Mouse (Mus musculus) megakaryocyte, embryonic 14.5 days (primary cell): ENCODE measurements around the gene Lsm5. TPM values are rescaled to one million over a fixed set of nuclear protein-coding genes. Genes with fewer than 3 reads are reported as not detected.

Source experiments
- H3K27me3 ChIP-seq: replicated peaks from 2 replicates; pipeline ENCODE3; 2012; ENCODE audit warnings: inconsistent platforms
- H3K36me3 ChIP-seq: replicated peaks from 2 replicates; pipeline ENCODE3; 2012; ENCODE audit warnings: low read length, inconsistent platforms, mixed read lengths
- H3K4me1 ChIP-seq: 2 replicates; pipeline ENCODE4 v1.6.1; 2012; ENCODE audit warnings: inconsistent platforms
- H3K4me3 ChIP-seq: replicated peaks from 2 replicates; pipeline ENCODE3; 2012; ENCODE audit warnings: moderate library complexity, mild to moderate bottlenecking, inconsistent platforms
- H3K9me3 ChIP-seq: 2 replicates; pipeline ENCODE4 v1.6.1; 2012; ENCODE audit warnings: inconsistent platforms
- FLI1 ChIP-seq: IDR thresholded peaks from 2 replicates; pipeline ENCODE4 v1.6.1; 2012; ENCODE audit warnings: low read length, inconsistent platforms, mixed read lengths
- GATA1 ChIP-seq: IDR thresholded peaks from 3 replicates; pipeline ENCODE4 v1.6.1; 2012; ENCODE audit warnings: mixed read lengths, low read length, inconsistent platforms, borderline replicate concordance
- polyA plus RNA-seq: library from polyadenylated mRNA; stranded (reverse); fragments of >175 nt; gene quantifications from 2 replicates; pipeline ENCODE4 v1.2.3, GENCODE M21; 2012; ENCODE audit warnings: low replicate concordance; ENCODE audit not compliant: insufficient read depth

Gene Lsm5
- polyA plus RNA-seq = not detected in 2 replicates

DNA sequence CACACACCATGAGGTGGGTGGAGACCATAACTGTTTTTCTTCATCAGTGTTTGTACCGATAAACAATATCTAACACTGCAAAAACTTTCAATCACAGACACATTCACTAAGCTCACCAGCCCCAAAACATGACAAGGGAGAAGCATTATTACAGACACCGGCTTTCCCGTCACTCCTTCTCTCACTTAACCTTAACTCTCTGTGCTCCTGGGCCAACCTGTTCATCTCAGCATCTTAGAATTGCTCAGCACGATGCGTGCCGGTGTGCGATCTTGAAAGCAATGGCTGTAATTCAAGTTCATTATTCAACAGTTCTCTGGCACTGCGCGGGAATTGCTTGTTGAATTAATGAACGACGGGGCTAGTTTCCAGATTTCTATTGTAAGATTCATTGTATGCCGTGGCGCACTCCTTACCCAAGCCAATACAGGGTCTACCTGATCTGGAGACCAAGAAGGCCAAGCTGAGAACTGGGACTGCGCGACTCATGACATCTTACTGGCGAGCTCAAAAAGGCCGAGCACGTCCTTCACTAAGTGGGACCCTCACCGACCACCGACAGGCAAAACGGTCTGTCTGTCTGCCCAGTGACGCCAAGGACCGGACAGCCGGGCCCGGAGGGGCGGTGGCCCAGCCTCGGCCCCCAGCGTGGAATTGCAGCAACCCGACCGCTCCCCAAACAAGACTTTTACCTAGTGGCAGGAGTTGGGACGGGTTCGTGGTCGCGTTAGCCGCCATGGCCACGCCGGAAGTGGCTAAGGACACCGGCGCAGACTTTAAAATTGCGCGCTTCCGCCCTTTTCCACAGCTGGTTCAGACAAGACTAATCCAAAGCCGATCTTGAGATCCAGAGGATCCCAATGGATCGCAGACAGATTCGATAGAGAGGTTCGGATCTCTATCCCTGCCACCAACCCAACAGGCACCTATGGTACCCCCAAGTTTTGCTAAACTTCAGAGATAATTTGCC lies at the start of gene Lsm5:
Lsm5 (minus strand) TSS at position 780 of the 970 bp plus-strand sequence.
- Histone ChIP-seq H3K27me3 (no peaks in the 10 kb centered on the region), H3K9me3 (peaks cover 3% of the 10 kb centered on the region; the same call in 1 of the 2 replicates), H3K4me1 (peaks cover 22% of the 10 kb centered on the region), H3K4me3 (peak within 1 kb of the TSS; percentile 100), H3K36me3 (peaks cover 10% of the 10 kb centered on the region)
- TF ChIP-seq GATA1 = no peak
- TF ChIP-seq FLI1 = peak; percentile 94

DNA sequence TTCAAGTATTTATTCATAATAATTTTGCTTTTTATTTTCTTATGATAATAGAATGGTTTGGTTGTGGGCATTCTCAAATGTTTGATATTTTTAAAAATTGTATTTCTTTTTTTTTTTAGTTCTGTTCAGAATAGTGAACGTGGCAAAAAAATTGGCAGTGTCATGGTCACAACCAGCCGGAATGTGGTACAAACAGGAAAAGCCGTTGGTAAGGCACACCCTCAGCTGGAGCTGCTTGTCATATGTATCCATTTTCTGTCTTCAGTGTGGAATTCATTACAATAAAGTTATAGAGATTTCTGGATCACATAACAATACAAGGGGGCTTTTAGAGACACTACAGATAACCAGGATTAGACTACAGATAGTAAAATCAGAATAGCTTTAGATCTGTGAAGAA lies 49.2 kb upstream of the Lsm5 start:
- Histone ChIP-seq H3K36me3 (peaks cover 68% of the 10 kb centered on the region), H3K4me3 (no peak overlapping the region), H3K9me3 (no peaks in the 10 kb centered on the region), H3K27me3 (no peaks in the 10 kb centered on the region), H3K4me1 (peaks cover 22% of the 10 kb centered on the region)
- no peak for TF ChIP-seq GATA1
- no peak for TF ChIP-seq FLI1

DNA sequence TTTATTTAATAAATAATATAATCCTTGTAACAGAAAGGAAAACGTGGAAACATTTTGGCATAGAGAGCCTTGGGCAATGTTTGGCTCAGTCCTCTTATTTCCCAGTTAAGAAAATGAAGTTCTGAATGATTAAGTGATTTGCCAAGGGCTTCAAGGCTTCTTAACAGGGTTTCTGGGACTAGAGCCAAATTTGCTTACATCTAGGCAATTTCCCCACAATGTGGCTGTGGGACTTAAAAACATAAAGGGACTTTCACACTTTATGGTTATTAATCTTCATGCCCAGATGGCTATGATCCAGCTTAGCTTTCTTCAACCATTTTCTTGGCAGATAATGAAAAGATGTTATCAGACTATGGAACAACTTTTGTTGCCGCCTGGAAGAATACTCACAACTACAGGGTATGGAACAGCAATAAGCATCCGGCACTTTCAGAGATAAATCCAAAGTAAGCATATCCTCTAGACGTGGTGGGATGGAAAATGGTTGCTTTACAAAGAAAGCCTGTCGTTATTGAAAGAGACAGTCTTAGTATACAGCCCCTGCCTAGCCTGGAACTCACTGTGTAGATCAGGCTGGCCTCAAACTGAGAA lies 41.5 kb upstream of the Lsm5 start:
- no peaks in the 10 kb centered on the region for H3K27me3 ChIP-seq
- peaks cover 49% of the 10 kb centered on the region for H3K36me3 ChIP-seq
- H3K4me3 ChIP-seq = no peak overlapping the region
- H3K9me3 ChIP-seq = no peaks in the 10 kb centered on the region
- no peaks in the 10 kb centered on the region for H3K4me1 ChIP-seq
- TF ChIP-seq FLI1 = no peak
- TF ChIP-seq GATA1 = no peak

DNA sequence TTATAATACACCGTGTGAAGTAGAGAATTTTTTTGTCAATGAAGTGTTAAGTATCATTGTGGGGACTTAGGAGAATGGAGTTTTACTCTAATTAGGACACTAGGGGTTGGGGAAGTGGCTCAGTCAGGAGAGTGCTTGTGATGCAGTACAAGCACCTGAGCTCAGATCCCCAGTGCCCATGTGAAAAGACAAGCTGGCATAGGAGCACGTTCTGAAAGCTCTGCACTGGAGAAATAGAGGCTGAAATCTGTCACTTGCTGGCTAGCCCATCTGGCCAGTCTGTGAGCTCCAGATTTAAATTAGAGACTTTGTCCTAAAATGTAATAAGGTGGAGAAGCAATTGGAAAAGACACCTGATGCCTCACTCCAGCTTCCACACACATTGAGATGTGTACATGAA lies 28.0 kb upstream of the Lsm5 start:
- no peak overlapping the region for H3K4me3 ChIP-seq
- no peaks in the 10 kb centered on the region for H3K9me3 ChIP-seq
- H3K27me3 ChIP-seq = no peaks in the 10 kb centered on the region
- H3K4me1 ChIP-seq = peaks cover 9% of the 10 kb centered on the region
- H3K36me3 ChIP-seq = peaks cover 86% of the 10 kb centered on the region
- no peak for TF ChIP-seq FLI1
- no peak for TF ChIP-seq GATA1

DNA sequence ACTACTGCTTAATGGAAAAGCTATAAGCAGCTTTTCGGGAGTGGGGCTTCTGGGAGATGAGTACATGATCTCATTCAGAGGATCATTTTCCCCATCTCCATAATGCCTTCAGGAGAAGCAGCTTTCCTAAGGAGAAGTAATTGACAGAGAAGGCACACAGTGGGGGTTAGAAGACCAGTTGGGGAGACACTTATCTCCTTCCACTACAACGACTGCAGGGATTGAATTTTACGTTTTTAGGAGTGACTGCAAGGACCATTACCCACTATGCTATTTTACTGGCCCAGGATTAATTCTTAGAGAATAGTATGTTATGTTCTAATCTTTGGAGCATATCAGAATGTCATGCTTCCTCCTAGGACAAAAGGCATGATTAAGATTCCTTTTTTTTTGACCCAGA lies 16.4 kb upstream of the Lsm5 start:
- no peak for TF ChIP-seq FLI1
- no peak for TF ChIP-seq GATA1
- H3K27me3 ChIP-seq = no peaks in the 10 kb centered on the region
- H3K9me3 ChIP-seq = no peaks in the 10 kb centered on the region

DNA sequence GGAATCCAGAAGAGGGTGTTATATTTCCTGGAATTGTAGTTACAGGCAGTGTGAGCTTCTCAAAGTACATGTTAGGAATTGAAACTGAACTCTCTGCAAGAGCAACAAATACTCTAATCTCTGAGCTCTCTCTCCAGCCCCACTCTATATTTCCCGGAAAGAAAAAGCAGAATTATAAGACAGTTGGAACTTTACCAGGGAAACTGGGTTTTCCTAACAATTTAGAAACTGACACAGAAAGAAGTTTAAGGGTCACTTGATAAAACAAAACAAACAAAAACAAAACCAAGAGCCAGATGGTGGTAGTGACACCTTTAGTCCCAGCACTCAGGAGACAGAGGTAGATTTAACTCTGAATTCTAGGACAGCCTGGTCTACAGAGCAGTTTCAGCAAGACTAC lies 14.6 kb upstream of the Lsm5 start:
- TF ChIP-seq GATA1 (no peak), FLI1 (no peak)
- H3K4me3 ChIP-seq = no peak overlapping the region

More for the DNA sequence above, 16.4 kb upstream of the Lsm5 start:
- no peak overlapping the region for H3K4me3 ChIP-seq
- H3K4me1 ChIP-seq = peaks cover 32% of the 10 kb centered on the region
- peaks cover 30% of the 10 kb centered on the region for H3K36me3 ChIP-seq

DNA sequence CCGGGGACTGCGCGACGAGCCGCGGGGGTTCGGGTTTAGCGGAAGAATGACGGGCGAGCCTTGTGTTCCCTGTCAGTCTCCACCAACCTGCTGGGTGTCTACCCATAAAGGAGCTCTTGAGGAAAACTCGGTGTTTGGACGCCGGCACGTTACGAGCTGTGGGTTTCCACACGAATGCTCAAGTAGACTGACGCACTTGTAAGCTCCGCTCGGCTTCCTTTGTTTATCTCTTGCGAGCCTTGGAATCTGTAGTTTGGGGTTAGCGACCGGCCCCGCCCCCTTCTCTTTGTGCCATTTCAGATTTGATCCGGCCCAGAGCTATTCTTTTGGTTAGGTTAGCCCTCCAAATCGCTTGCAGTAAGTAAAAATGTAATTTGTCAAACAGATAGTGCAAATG lies 10.8 kb upstream of the Lsm5 start:
- Histone ChIP-seq H3K27me3 (no peaks in the 10 kb centered on the region), H3K9me3 (no peaks in the 10 kb centered on the region), H3K4me3 (peak overlapping the region; percentile 97), H3K4me1 (peaks cover 20% of the 10 kb centered on the region; the same call in 1 of the 2 replicates), H3K36me3 (no peaks in the 10 kb centered on the region)
- no peak for TF ChIP-seq FLI1
- no peak for TF ChIP-seq GATA1

More for the DNA sequence above, 14.6 kb upstream of the Lsm5 start:
- peaks cover 13% of the 10 kb centered on the region for H3K36me3 ChIP-seq
- H3K27me3 ChIP-seq = no peaks in the 10 kb centered on the region
- H3K9me3 ChIP-seq = no peaks in the 10 kb centered on the region
- peaks cover 29% of the 10 kb centered on the region for H3K4me1 ChIP-seq

DNA sequence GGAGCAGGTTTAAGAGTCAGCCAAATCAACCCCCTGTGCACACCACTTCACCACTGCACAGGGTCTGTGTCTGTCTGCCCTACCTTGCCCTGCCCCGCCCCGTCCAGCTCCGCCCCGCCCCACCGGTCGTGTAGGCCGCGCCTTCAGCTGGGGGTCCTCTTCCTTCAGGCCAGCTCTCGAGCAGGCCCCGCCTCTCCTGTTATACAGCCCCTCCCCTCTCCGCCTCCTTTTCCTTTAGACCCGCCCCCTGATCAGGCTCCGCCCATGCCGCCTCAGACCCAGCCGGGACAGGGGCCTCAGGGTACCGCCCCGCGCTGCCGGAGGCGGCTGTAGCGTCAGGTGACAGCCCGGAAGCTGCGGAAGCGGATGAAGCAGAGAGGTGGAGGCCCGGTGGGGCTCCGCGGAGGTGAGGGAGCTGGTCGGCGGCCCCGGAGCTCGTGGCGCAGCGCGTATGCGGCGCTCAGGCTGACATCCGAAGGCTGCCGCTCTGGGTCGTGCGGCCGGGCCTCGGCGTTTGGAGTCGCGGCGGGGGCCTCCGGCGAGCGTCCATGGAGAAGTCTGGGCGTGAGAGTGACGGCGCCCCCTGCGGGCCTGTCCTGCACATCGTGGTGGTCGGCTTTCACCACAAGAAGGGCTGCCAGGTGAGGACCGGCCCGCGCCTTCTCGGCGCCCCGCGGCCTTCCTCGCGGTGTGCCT lies 10.2 kb upstream of the Lsm5 start, which contains the start of gene Avl9:
Avl9 (plus strand) TSS at position 326 of the 696 bp plus-strand sequence.
- Histone ChIP-seq H3K9me3 (no peaks in the 10 kb centered on the region), H3K36me3 (no peaks in the 10 kb centered on the region), H3K27me3 (no peaks in the 10 kb centered on the region), H3K4me3 (peak within 1 kb of the TSS; percentile 97), H3K4me1 (peaks cover 20% of the 10 kb centered on the region; the same call in 1 of the 2 replicates)
- TF ChIP-seq FLI1 = no peak
- no peak for TF ChIP-seq GATA1

DNA sequence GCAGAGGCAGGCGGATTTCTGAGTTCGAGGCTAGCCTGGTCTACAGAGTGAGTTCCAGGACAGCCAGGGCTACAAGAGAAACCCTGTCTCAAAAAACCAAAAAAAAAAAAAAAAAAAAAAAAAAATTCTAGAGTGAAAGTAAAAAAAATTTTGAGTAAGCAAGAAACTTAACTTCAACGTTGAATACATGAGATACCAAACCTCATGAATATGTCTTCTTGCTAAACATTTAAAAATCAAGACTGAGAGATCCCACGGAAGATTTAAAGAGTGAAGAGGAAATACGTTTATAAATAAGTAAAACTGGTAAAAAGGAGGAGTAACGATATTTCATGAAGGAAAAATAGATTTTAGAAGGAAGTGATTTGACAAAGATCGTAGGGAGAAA lies 9.7 kb upstream of the Lsm5 start:
- Histone ChIP-seq H3K4me3 (peak overlapping the region; percentile 97), H3K27me3 (no peaks in the 10 kb centered on the region), H3K4me1 (peaks cover 20% of the 10 kb centered on the region; the same call in 1 of the 2 replicates), H3K9me3 (no peaks in the 10 kb centered on the region), H3K36me3 (no peaks in the 10 kb centered on the region)
- TF ChIP-seq FLI1 = no peak
- no peak for TF ChIP-seq GATA1
